Mouse (Mus musculus) left cerebral cortex, adult 2 months (tissue): Measurements from ENCODE around the gene Cd80. TPM values are rescaled to one million over a fixed set of nuclear protein-coding genes. Genes with fewer than 3 reads are reported as not detected.
A peak's percentile ranks its signal among the peaks of the same experiment; 100 is the strongest.
"Not testable (repeated sequence)": the region's sequence is repeated elsewhere in the genome, so short reads cannot be mapped to it uniquely, and the experiment has no call there.

Experiments
- DNase-seq, 2 experiments: peaks; one replicate each; pipeline ENCODE4 v3.0.0; 2021 to 2022; ENCODE audit warnings: low spot score in 2 of 2, mixed read lengths in 1 of 2; ENCODE audit errors: extremely low spot score in 1 of 2
- H3K27ac ChIP-seq: fragments of 200-600 bp; 2 replicates; pipeline ENCODE4 v1.8.1; 2022
- H3K4me3 ChIP-seq: fragments of 200-600 bp; 2 replicates; pipeline ENCODE4 v1.8.1; 2022
- CTCF ChIP-seq: fragments of 200-600 bp; IDR thresholded peaks from 2 replicates; pipeline ENCODE4 v1.8.1; 2022; ENCODE audit warnings: antibody characterized with exemption, mild to moderate bottlenecking, moderate library complexity
- intact Hi-C: fragments of 180-260 bp; cut with DNase I; formaldehyde crosslinking; loops from one replicate; pipeline ENCODE4 v1.15.1; 2025
- total RNA-seq, 2 experiments: library from RNA; stranded (reverse); gene quantifications; 2 replicates each; pipeline ENCODE4 v1.2.3; 2021

Gene Cd80
- total RNA-seq, 2 experiments from 2014 or later, result 0.27 to 0.54 TPM

DNA sequence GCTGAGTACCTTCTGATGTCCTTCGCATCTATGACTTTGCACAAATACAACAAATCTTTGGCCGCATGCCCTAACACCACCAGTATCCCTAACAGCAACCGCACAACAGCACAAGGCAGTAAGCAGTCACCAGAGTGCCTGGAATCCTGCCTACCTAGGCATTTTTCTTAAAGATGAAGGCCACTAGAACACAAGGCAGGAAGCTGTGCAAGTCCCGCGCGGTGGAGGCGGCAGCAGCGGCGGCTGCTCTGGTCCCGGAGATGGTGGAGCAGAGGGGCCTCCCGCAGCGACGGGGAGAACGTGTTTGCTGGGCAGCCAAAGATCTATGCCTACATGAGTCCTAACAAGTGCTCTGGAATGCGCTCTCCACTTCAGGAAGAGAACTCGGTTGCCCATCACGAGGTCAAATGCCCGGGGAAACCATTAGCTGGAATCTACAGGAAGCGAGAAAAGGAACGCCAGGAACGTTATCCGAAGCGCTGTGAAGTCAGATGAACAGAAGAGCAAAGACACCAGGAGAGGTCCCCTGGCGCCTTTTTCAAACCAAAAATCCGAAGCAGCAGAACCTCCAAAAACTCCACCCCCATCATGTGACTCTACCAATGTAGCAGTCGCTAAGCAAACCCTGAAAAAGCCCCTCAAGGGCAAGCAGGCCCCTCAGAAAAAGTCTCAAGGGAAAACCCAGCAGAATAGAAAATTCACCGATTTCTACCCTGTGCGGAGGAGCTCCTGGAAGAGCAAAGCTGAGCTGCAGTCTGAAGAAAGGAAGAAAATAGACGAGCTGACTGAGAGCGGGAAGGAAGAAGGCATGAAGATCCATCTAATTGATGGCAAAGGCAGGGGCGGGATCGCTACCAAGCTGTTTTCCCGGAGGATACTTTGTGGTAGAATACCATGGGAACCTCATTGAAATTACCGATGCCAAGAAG is 21.2 kb downstream of the Cd80 start:
- peak; percentile 25 to 37 for DNase-seq
- no peak for TF ChIP-seq CTCF
- intact Hi-C loops, result no loop called here
- Histone ChIP-seq H3K4me3 (peak overlapping the region; percentile 50), H3K27ac (peak overlapping the region; percentile 38)

DNA sequence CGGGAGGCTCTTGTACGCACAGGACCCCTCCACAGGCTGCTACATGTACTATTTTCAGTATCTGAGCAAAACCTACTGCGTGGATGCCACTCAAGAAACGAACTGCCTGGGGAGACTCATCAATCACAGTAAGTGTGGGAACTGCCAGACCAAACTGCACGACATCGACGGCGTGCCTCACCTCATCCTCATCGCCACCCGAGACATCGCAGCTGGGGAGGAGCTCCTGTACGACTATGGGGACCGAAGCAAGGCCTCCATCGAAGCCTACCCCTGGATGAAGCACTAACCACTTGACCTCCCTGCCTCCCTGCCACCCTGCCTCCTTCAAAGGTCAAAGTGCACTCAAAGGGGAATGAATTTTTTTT is 21.9 kb downstream of the Cd80 start:
- intact Hi-C loops, H3K27ac ChIP-seq, DNase-seq: not testable (repeated sequence)
- peak overlapping the region; percentile 50 for H3K4me3 ChIP-seq

DNA sequence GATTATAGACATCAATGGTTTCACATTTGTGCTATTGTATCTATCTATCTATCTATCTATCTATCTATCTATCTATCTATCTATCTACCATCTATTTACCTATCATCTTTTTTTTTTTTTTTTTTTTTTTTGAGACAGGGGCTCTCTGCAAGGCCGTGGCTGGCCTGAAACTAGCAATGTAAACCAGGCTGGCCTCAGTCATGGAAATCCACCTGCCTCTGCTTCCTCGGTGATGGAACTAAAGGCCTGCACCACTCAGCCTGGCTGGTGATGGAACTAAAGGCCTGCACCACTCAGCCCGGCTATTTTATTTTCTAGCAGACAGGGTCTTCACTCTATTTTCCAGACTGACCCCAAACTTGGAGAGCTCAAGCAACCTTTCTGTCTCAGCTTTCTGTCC is 22.9 kb downstream of the Cd80 start:
- Histone ChIP-seq H3K4me3 (no peak overlapping the region), H3K27ac (no peak overlapping the region)
- no peak for TF ChIP-seq CTCF
- intact Hi-C loops, result no loop called here
- DNase-seq, result no peak

DNA sequence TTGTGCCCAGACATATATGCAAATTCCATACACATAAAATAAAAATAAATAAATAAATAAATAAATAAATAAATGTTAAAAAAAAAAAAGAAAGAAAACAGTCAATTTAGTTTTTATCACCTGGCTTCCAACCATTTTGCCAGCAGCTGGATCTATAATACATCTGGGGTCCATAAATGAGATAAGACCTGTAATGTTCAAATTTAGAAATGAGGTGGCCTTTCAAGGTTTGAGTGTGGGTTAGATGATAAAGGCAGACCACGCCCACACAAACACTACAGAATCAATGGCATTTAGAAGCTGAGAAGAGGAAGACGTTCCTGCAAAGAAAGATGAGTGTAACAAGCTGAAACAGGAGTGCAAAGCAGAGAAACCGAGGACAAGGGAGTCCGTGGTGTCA is 26.0 kb downstream of the Cd80 start:
- TF ChIP-seq CTCF, result no peak
- Histone ChIP-seq H3K27ac (no peak overlapping the region), H3K4me3 (no peak overlapping the region)
- no peak for DNase-seq
- intact Hi-C loops, result loop anchor here (5.0 kb wide), 1 partner anchor 104 kb away; no protein-coding TSS in a partner anchor

DNA sequence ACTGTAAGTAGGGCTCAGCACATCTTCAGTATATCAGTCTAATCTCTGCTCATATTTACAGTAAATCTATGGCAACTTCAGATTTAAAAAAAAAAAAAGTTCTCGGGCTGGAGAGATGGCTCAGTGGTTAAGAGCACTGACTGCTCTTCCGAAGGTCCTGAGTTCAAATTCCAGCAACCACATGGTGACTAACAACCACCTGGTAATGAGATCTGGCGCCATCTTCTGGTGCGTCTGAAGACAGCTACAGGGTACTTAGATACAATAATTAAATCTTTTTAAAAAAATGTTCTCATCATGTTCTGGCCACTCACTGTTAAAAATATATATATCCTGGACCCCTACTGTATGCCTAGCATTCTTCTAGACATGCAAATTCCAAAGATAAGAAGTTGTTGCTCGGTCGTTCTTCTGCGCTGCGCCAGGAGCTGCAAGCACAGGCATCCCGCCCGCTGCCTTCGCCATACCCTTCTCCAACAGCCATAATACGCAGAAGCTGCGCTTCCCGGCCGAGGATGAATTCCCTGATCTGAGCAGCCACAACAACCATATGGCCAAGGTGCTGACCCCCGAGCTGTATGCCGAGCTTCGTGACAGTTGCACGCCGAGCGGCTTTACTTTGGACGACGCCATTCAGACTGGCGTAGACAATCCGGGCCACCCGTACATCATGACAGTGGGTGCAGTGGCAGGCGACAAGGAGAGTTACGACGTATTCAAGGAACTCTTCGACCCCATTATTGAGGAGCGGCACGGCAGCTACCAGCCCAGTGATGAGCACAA is 27.6 kb downstream of the Cd80 start:
- intact Hi-C loops, result loop anchor here (5.0 kb wide), 1 partner anchor 106 kb away; no protein-coding TSS in a partner anchor
- no peak for DNase-seq

DNA sequence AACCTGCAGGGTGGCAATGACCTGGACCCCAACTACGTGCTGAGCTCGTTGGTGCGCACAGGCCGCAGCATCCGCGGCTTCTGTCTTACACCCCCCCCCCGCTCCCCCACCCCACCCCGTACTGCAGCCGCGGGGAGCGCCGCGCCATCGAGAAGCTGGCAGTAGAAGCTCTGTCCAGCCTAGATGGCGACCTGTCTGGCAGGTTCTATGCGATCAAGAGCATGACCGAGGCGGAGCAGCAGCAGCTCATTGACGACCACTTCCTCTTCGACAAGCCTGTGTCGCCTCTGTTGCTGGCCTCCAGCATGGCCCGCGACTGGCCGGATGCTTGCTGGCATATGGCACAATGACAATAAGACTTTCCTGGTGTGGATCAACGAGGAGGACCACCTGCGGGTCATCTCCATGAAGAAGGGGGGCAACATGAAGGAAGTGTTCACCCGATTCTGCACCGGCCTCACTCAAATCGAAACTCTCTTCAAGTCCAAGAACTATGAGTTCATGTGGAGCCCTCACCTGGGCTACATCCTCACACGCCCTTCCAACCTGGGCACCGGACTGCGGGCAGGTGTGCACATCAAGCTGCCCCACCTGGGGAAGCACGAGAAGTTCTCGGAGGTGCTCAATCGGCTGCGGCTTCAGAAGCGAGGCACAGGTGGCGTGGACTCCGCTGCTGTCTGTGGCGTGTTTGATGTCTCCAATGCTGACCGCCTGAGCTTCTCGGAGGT is 28.4 kb downstream of the Cd80 start:
- intact Hi-C loops, result loop anchor here (5.0 kb wide), 1 partner anchor 106 kb away; no protein-coding TSS in a partner anchor

More for the DNA sequence above, 27.6 kb downstream of the Cd80 start:
- Histone ChIP-seq H3K4me3 (peak overlapping the region; percentile 32), H3K27ac (no peak overlapping the region)
- peak; percentile 66 for TF ChIP-seq CTCF

DNA sequence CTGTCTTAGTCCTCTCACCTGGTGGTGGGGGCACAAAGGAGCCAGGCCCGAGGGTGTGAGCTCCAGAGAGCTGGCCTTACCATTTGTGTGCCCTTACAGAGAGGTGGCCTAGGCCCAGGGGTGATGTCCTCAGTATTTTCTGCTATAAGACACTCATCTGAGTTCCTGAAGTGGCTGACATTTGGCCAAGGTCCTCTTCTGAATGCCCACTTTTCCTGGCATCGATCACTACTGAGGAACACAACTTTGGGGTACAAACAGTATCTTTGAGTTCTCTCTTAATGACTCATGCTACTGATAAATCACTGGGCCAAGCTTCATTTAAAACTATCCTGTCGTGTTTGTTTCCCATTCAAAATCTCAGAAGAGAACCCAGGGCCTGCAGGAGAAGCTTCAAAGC is 37.2 kb downstream of the Cd80 start:
- DNase-seq, result no peak
- Histone ChIP-seq H3K4me3 (no peak overlapping the region), H3K27ac (no peak overlapping the region)
- intact Hi-C loops, result no loop called here
- TF ChIP-seq CTCF, result no peak

More for the DNA sequence above, 28.4 kb downstream of the Cd80 start:
- H3K27ac ChIP-seq, result no peak overlapping the region
- no peak for TF ChIP-seq CTCF
- peak overlapping the region; percentile 32 for H3K4me3 ChIP-seq
- no peak for DNase-seq

DNA sequence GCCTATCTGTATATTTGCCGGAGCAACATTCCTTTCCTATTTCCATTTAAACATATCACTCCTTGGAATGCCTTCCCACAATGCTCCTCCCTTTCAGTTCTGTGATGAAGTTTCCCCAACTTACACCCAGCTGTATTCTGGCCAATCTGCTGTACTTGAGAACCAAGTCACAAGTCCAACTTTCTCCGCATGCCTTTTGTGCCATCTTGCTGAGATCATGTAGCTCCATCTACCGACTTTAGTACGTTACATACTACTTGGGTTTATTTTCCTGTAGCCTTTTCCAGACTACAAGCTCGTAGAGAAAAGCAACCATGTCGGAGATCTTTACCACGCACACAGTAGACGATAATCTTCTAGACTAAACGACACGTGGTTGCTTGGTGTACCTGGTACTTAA is 38.5 kb downstream of the Cd80 start:
- peak; percentile 31 for TF ChIP-seq CTCF
- DNase-seq, result no peak
- no peak overlapping the region for H3K27ac ChIP-seq
- intact Hi-C loops, result no loop called here
- no peak overlapping the region for H3K4me3 ChIP-seq

DNA sequence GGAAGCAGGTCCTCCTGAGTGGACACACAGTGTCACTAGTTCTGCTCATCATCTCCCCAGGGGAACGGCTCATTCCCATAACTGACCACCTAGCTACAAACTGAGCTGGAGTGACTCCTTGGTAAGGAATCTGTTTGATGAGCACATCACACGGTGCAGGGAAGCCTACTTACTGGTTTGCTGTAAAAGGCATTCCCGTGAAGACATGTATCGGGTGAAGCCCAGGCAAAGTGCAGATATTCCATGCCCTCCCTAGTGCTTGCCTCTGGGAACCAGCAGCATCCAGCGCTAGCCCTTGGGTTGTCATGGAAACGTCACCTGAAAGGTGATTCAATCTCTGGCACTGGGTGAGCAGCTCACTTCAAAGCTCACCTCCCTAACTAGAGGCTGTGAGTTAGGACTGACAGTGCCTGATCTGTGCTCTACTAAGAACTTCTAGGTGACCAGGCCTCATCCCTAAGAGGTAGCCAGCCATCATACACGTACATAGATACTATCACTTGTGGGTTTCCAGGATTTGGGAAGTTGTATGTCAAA is 41.3 kb downstream of the Cd80 start:
- no peak for DNase-seq
- Histone ChIP-seq H3K4me3 (no peak overlapping the region), H3K27ac (no peak overlapping the region)
- intact Hi-C loops, result no loop called here
- TF ChIP-seq CTCF, result no peak

DNA sequence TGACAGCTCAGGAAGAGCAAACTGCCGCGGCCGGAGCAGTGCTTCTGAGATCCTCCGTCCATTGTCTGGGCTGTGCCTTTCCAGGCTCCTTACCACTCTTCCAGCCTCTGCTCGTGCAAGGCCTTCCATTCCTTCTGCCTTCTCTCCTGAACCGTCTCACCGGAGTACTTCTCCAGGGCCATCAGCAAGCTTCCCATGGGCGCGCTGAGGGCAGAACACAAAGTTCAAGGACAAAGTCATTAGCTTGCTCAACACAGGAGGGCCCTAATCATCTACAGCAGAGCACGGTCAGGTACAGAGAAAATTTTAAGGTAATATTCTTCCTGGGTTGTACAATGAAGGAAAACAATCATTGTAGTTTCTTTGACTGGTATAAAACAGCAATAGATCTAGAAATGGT is 47.1 kb downstream of the Cd80 start:
- intact Hi-C loops, result no loop called here
- Histone ChIP-seq H3K27ac (no peak overlapping the region), H3K4me3 (no peak overlapping the region)
- DNase-seq, result no peak
- TF ChIP-seq CTCF, result no peak

DNA sequence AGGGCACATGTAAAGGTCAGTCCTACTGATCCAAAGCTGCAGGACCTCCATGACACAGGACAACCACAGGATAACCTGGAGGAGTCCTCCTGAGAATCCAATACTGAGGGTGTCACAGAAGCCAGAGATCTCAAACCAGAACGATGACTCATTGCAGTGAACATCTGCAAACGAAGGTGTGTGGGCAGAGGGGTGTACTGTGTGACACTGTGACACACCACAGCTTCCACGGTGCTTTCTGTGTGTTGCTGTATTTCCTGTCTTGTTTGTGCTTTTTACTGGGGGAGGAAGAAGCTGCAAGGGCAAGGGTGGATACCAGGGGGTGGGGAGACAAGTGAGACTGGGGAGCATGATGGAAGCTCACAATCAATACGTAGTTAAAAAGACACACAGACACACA is 48.2 kb downstream of the Cd80 start:
- TF ChIP-seq CTCF, result no peak
- intact Hi-C loops, result no loop called here

More for the DNA sequence above, 48.2 kb downstream of the Cd80 start:
- no peak overlapping the region for H3K27ac ChIP-seq
- no peak for DNase-seq
- H3K4me3 ChIP-seq, result no peak overlapping the region
